Mouse (Mus musculus) olfactory bulb, adult 2 months (tissue): Measurements from ENCODE around the gene Kat5.

Source experiments
- CTCF ChIP-seq: fragments of 200-500 bp; IDR thresholded peaks from 2 replicates; pipeline ENCODE4 v1.5.1; 2012; ENCODE audit warnings: low read depth, mild to moderate bottlenecking, low read length, moderate library complexity; ENCODE audit not compliant: insufficient read depth
- POLR2A ChIP-seq: fragments of 200-500 bp; IDR thresholded peaks from 2 replicates; pipeline ENCODE4 v1.6.1; 2012; ENCODE audit warnings: mild to moderate bottlenecking, low read depth, low read length, moderate library complexity; ENCODE audit not compliant: insufficient read depth

- TF ChIP-seq POLR2A (no peak), CTCF (no peak)
Measured at GRCm38 (mm10) chr19:5559229-5559628, 50.8 kb downstream of the Kat5 start.
